Comparison of ENCODE assay signal across 18 mouse cellular contexts in the genomic region with DNA sequence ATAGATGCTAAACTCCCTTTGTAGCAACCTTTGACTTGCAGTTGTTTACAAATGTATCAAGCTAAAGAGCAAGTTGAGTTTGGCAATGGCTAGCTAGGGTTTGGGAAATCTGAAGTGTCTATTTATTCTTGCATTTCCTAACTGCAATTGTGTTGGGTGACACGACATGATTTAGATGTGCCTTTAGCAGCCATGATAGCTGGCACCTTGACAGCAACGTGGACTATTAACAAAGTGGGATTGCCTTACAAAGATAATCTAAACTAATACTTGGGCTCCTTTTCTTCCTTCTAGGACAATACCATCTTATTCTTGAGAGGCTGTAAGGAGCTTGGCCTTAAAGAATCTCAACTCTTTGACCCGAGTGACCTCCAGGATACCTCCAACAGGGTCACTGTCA.
A peak's percentile ranks its signal among the peaks of the same experiment; 100 is the strongest.
DNase-seq lines count a peak whose midpoint lies in the region; ATAC-seq and TF ChIP-seq lines count a peak whose summit lies in the region.
"Had no signal": no experiment of that assay in that cellular context is flagged by ENCODE, and none has a peak within 500 bp of the region (broad histone marks: within the 10 kb centered on the region; RNA-seq: fewer than 3 reads in every experiment).

No protein-coding gene starts in this region.

- WGBS in kidney, embryonic 15.5 days, result 60% methylated on average over 3 of the region's 3 CpGs

- intact Hi-C loops in left cerebral cortex, adult 2 months (cut with DNase I), result no loop called here

- H3K4me1 ChIP-seq in kidney, embryonic 15.5 days, result peaks cover 24% of the 10 kb centered on the region
- H3K4me1 ChIP-seq: heart, embryonic 12.5 days; liver, embryonic 13.5 days had no signal

- H3K27me3 ChIP-seq in kidney, embryonic 15.5 days, result no peaks in the 10 kb centered on the region
- H3K27me3 ChIP-seq: limb, embryonic 12.5 days; liver, embryonic 13.5 days; midbrain, embryonic 13.5 days had no signal

- H3K4me2 ChIP-seq in kidney, embryonic 15.5 days, result no peak overlapping the region
- H3K4me2 ChIP-seq: heart, embryonic 12.5 days; limb, embryonic 12.5 days; liver, embryonic 13.5 days; midbrain, embryonic 13.5 days had no signal

- ATAC-seq in kidney, embryonic 15.5 days (replicated peaks; ENCODE audit: low FRiP score), result no peak
- ATAC-seq: midbrain, embryonic 13.5 days had no signal

- H3K4me3 ChIP-seq in kidney, embryonic 15.5 days (replicated peaks), result no peak overlapping the region
- no peak overlapping the region for H3K4me3 ChIP-seq in left cerebral cortex, adult 2 months
- H3K4me3 ChIP-seq: erythroblast, embryonic 14.5 days; heart, embryonic 12.5 days; limb, embryonic 12.5 days; liver, embryonic 13.5 days; midbrain, embryonic 13.5 days had no signal

- DNase-seq in adrenal gland, postnatal 36 days, result peak; percentile 29 to 33
- no peak for DNase-seq in adrenal gland, adult 8-10 months
- peak; percentile 34 for DNase-seq in kidney, adult 11 months
- peak; percentile 42 for DNase-seq in lung, postnatal 10 days
- DNase-seq in lung, postnatal 4 days, result no peak
- DNase-seq in kidney, postnatal 36 days, result peak; percentile 49 to 56
- DNase-seq in left cerebral cortex, adult 2 months (ENCODE audit: extremely low spot score in 1 of 2, low spot score in 2 of 2), result no peak
- DNase-seq: cerebellum, adult 11 months; gastrocnemius, postnatal 36 days; liver, embryonic 13.5 days; retina, postnatal 1 day; right cerebral cortex, postnatal 4 days; thymus, postnatal 25 days had no signal

- TF ChIP-seq CTCF in left cerebral cortex, adult 2 months (IDR thresholded peaks at IDR 0.05), result no peak

- 0 out of 2 replicates have a peak, but pooled peaks cover 3% of the 10 kb centered on the region for H3K9me3 ChIP-seq in kidney, embryonic 15.5 days (replicated peaks)
- H3K9me3 ChIP-seq: liver, embryonic 13.5 days; midbrain, embryonic 13.5 days had no signal

- H3K9ac ChIP-seq in kidney, embryonic 15.5 days, result no peak overlapping the region
- H3K9ac ChIP-seq: heart, embryonic 12.5 days; limb, embryonic 12.5 days; liver, embryonic 13.5 days; midbrain, embryonic 13.5 days had no signal

- H3K27ac ChIP-seq in kidney, embryonic 15.5 days, result no peak overlapping the region
- no peak overlapping the region for H3K27ac ChIP-seq in left cerebral cortex, adult 2 months
- H3K27ac ChIP-seq: limb, embryonic 12.5 days; liver, embryonic 13.5 days had no signal

- no peaks in the 10 kb centered on the region for H3K36me3 ChIP-seq in kidney, embryonic 15.5 days
- H3K36me3 ChIP-seq: heart, embryonic 12.5 days; limb, embryonic 12.5 days; liver, embryonic 13.5 days; midbrain, embryonic 13.5 days had no signal

Comparison
In these comparisons a context has a peak if more than half of its experiments do, and no peak if none do; other contexts are left out.
1. DNase-seq: peak in adrenal gland, postnatal 36 days (2 of 2), kidney, adult 11 months (single experiment), lung, postnatal 10 days (single experiment) and kidney, postnatal 36 days (2 of 2); none in adrenal gland, adult 8-10 months (single experiment), lung, postnatal 4 days (0 of 2) and left cerebral cortex, adult 2 months (0 of 2).